Mouse (Mus musculus): ENCODE data around the gene Vwa5b1.

Vwa5b1 gene

DNA sequence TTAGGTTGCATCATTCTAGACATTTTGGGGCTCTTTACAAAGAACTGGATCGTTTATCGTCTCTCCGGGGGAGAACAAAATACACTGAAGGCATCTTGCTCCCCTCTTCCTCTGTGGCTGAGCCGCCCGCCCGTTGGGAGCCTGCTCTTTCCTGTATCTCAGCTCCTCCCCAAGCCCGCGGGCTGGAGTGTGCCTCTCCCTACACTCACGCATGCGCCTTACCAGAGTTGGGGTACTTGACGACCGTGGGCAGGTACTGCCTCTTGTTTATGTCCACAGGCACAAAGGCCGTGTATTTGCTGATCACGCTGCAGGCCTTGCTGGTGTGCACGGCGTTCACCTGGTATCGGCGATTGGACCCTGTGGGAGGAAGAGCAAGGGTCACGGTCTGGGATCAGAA is 57.3 kb downstream of the Vwa5b1 start:
- in situ Hi-C loops (cut with MboI, MseI): no loop called here

DNA sequence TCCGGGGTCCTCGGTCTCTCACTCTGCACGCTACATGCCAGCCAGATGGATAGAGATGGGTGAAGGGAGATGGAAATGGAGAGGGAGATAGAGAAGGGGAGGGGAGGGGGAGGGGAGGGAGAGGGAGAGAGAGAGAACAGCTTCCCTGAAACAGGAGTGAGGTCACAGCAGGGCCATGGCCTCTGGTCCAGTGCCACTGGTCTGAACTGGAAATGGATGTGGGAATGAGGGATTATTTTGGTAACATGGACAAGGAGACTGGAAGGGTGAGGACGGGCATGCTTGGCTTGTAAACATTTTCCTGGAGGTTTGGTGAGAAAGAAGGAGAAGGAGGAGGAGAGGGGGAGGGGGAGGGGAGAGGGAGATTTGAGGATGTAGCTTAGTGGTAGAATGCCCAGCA is 59.0 kb downstream of the Vwa5b1 start:
- in situ Hi-C loops (cut with MboI, MseI): no loop called here

DNA sequence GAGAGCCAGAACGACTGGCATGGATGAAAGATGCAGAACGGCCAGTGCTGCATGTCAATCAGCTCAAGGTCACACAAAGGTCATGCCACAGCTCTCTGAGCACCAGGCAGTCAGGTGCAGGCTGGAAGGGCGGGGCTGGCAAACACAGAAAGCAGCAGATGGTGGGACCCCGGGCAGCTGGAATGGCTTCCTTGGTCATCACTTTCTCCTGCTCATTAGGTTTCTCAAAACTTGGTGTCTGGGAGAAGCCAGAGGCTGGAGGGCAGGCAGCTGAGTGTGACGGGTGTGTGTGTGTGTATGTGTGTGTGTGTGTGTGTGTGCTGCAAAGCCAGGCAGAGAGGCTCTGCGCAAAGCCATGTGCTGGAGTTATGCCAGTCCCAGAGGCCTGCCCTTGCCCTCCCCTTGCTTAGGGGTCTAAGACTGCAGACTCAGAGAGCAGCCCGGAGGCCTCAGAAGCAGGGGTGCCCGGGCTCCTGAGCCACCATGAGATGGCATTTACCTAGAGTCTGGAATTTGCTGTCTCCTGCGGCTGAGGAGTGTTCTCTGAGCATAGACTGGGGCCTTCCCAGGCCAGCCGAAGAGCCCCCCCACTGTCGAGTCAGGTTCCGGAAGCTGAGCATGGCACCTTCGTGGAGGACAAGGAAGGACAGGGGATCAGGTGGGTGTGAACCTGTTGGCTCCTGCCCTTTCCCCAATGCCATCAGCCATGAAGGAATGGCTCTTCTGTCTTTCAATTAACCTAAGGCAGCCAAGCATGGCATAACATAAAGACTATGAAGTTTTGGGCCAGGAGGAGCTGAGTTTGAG is 60.7 kb downstream of the Vwa5b1 start:
- in situ Hi-C loops (cut with MboI, MseI): no loop called here

DNA sequence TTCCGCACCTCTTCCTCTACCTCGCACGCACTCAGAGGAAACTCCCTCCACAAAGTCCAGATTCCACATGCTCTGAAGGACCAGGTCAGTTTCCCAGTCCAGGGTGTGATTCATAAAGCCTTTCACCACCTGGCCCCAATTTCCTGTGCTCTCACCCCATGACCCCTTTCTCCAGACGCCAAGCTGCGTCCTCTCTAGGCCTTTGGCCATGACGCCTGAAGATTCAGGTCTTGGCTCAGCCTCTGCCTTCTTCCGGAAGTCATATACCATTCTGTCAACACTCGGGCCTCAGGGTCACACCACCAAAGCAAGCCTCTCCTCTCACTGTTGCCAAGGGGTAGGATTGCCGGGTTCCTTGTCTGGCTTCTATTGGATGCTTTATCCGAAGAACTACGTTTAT is 65.8 kb downstream of the Vwa5b1 start:
- in situ Hi-C loops (cut with MboI, MseI): no loop called here

DNA sequence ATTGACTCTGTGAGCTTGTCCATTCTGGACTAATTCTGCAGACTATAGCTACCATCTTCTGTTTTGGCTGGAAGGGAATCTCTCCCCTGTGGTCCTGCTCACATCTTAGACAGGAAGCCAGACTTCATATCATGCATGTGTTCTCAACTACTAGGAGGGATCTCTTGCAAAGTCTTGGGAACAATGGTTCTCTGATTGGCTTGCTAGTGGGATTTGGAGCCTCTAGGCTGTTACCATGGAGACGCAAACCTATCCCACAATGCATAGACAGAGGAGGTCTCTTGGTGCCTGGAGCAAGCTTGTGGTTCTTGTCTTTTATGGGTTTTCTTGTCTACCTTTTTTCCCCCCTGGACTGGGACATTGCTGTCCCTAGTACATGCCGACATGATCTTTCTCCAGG is 67.4 kb downstream of the Vwa5b1 start:
- in situ Hi-C loops (cut with MboI, MseI): no loop called here

DNA sequence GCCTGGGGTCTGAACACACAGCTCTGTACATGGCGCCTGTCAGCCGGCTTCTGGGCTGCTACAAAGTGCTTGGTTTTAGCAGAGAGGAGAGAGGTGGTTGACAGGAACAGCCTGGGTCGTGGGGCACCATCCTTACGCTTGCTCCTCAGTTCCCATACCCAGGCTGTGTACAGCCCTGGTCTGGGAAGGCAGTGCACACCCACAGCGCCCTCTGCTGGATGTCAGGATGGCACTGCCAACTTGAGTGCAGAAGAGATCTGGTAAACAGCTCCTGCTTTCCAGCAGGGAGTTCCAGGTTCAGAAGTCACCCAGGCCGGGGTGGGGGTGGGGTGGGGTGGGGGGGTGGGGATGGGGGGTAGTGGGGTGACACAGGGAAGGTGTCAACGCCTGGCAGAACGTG is 73.7 kb downstream of the Vwa5b1 start:
- in situ Hi-C loops (cut with MboI, MseI): loop anchor here in 1 of 2 experiments (5.0 kb wide), 1 partner anchor 115 kb away; no protein-coding TSS in a partner anchor

DNA sequence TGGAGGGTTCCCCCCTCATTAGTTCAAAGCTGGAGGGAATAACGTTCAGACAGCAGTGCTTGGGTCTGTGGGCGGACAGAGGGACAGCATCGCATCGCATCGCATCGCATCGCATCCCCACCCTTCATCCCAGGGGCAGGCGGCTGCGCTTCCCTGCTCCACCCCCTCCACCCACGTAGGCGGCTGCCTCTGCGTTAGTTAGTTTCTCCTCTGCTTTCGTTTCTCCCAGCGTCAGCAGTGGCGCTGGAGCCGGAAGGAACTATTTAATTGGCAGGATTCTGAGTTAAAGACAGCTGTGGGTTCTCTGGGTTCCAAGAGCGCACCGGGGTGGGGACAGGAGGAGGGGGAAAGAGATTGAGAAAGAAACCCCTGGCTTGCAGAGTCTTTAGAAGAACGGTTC is 80.2 kb downstream of the Vwa5b1 start:
- in situ Hi-C loops (cut with MboI, MseI): loop anchor here in 1 of 2 experiments (5.0 kb wide), 1 partner anchor 108 kb away; no protein-coding TSS in a partner anchor

DNA sequence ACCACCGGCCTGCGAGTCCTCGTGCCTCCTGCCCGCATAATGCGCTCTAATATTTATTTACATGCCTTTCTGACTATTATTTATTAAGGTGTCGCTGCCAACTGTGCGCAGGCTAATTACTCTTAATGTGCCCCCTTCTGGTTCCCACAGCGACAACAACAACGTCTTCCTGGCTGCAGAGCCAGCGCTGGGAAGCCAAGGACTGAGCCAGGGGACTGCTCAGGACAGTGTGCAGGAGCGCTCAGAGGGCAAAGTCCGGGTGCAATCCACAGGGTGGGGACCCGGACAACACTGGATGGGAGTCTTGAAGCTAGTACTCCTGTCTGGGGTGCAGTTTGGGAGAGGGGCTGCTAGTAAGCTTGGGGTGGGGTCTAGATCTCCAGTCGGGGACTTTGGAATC is 80.8 kb downstream of the Vwa5b1 start:
- in situ Hi-C loops (cut with MboI, MseI): loop anchor here in 1 of 2 experiments (5.0 kb wide), 1 partner anchor 108 kb away; no protein-coding TSS in a partner anchor

DNA sequence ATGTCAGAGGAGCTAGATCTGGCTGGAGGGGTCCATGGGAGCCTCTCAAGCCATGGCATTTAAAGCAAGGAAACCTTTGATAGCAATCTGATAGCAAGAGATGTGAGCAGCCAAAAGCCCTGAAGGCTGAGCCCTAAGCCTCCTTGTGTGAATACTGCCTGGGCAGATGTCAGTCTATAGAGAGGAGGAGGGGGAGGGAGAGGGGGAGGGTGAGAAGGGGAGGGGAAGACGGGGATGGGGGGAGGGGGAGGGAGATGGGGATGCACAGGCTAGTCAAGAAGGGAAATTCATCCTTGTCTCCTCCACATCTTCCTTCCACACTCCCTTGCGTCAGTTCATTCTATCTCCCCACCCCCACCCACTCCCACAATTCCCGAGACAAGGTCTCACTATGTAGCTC is 81.4 kb downstream of the Vwa5b1 start:
- in situ Hi-C loops (cut with MboI, MseI): no loop called here

DNA sequence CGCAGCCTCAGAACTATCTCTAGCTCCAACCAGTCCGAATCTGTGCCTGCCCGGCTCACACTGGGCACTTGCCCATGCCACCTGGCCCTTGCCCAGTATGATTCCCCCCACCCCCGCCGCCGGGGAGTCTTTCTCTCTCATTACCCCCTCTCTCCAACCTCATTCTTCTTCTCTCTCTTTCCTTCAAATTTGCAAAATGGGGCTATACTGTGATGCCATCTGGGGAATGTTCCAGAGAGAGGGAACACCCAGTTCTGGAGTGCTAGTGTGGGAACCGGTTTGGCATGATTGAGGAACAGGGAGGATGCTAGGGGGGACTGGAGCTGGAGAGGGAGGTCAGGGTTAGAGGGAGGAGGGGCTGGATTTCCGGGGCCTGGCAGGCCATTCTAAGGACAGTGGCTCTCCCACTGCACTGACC is 82.2 kb downstream of the Vwa5b1 start:
- in situ Hi-C loops (cut with MboI, MseI): no loop called here

DNA sequence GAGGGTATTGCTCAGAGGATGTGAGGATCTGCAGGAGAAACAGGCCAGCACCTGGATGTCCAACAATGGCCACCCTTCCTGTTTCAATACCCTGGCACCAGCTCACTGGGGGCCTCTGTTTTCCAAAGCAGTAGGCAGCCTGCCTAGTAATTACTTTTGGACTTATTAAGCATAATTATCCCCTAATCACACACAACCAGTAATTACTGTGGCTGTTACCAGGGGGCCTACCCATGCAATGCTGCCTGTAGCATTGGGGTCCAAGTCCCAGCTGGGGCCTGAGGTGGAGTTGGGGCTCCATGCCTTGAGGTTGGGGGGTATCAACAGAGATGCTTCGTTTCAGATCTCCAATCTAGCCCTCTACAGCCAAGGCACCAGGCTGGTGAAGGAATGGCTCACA is 82.6 kb downstream of the Vwa5b1 start:
- in situ Hi-C loops (cut with MboI, MseI): no loop called here

DNA sequence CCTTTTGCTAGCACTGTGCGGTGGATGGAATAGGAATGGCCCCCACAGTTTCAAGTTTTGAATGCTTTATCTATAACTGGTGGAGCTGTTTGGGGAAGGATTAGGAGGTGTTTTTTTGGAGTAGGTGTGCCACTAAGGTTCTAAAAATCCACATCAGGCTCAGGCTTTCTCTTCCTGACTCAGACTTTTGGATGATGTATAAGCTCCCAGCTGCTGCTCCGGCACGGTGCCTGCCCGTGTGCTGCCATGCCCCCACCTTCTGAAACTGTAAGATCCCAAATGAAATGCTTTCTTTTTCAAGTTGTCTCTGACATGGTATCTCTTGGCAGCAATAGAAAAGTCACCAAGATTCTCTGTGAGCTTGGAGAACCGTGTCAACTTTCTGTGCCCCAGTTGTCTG is 84.1 kb downstream of the Vwa5b1 start:
- in situ Hi-C loops (cut with MboI, MseI): no loop called here

DNA sequence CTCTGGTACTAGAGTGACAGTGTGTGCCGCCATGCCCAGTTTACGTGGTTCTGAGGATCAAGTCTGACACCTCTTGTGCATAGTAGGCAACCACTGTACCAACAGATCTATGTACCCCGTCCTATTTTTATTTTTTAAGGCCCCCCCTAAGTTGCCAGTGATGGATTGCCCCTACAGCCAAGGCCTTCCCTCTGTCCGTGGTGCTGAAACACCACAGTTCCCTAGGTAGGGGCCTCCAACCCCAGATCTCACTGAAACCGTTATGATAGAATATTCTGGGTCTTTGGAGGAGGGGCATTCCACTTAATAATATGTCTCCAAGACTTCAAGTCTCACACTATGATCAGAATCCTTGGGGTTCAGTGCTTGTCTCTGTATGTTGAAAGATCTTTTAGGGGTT is 85.1 kb downstream of the Vwa5b1 start:
- in situ Hi-C loops (cut with MboI, MseI): no loop called here

DNA sequence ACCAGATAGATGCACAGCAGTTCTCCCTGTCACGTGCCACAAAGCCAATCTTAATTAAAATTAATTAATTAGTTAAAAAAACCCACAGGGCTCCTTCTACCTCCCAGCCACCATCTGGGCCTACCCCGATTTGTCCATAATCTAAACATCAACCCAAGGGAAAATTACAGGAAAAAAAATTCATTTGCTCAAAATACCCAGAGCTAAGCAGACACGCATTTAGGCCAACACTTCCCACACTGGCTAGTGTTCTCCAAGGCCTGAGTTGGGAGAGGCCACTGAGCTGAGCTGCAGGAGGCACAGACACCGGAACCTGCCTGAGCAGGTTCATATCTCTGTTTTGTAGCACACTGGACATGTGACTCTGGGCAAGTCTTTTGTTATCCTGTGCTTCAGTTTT is 86.7 kb downstream of the Vwa5b1 start:
- in situ Hi-C loops (cut with MboI, MseI): no loop called here

DNA sequence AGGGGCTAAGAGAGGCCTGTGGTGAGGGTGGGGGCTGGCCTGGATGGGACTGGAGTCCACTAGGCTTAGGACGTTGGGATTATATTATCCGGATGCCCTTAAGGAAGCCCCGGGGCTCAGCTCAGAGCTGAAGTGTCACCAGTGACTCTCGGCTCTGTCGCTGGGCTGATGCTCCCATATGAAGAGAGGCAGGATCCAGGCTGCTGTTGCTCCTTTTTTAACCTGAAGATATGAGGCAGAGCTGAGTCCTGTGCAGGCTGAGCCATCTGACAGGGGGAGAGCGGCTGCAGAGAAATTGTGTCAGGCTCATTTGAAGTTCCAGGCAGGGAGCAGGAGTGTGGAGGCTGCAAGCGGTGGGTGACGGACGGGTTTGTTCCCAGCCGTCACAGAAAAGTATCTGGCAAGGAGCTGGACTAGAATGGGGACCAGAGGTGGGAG is 87.5 kb downstream of the Vwa5b1 start:
- in situ Hi-C loops (cut with MboI, MseI): no loop called here

DNA sequence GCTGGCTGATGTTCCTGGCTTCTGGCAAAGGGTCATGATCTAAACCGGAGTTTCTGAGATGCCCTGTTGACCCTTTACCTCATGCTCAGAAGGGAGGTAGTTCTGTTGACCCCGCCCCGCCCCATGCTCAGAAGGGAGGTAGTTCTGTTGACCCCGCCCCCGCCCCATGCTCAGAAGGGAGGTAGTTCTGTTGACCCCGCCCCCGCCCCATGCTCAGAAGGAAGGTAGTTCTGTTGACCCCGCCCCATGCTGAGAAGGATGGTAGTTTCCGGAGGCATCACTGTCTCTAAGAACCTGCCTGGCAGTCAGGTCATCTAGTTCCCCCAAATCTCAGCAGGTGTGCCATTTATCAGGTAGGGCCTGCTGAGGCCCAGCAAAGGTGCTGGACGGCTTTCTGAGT is 88.1 kb downstream of the Vwa5b1 start:
- in situ Hi-C loops (cut with MboI, MseI): no loop called here

DNA sequence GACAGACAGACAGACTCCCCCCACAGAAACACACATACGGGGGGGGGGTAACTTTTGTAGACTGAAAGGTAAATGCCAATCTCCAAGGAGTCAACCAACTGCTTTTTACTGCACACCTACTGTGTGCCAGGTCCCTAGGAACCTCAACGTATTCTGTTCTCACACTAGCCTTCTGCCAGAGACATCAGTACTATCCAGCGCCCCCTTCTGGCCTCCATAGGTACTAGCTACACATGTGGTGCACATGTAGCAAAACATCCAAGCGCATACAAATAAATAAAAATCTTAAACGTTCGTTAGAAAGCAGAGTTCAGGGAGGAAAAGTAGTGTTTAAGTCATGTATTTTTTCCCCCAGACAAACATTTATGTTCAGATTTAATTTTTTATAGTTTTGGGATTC is 88.6 kb downstream of the Vwa5b1 start:
- in situ Hi-C loops (cut with MboI, MseI): no loop called here

DNA sequence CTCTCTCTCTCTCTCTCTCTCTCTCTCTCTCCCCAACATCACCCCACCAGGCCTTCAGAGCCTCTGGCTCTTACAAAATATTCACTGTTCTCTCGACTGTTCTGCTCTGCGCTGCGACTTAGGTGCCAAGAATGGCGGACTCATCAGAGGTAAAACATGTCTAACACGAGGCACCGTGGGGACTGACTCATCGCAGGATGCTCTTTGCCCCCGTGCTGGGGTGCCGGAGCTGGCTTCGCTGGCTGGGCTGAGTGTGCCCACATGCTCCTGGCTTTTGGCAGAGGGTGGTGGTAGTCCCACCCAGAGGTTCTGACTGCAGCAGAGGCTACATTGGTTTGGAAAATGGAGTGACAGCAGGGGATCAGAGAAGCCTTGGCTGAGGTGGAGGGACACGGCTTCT is 89.4 kb downstream of the Vwa5b1 start:
- in situ Hi-C loops (cut with MboI, MseI): no loop called here

DNA sequence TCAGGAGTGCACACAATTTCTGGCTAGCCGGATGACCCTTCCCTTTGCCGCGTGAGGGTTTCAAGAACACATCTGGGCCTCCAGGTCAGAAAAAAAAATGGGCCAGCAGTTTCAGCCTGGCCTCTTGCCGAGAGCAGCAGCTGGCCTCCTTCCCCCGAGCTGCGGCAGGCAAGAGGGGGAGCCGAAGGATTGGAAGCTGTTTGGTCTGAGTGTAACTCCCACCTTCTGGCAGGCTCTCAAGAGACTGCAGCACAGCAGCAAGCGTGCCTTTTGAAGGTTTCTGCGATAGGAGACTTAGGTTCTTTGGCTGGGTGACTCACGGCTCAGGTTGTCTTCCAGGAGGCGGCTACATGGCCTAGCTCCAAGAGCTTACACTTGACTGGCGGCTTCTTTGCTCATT is 92.5 kb downstream of the Vwa5b1 start:
- in situ Hi-C loops (cut with MboI, MseI): no loop called here

DNA sequence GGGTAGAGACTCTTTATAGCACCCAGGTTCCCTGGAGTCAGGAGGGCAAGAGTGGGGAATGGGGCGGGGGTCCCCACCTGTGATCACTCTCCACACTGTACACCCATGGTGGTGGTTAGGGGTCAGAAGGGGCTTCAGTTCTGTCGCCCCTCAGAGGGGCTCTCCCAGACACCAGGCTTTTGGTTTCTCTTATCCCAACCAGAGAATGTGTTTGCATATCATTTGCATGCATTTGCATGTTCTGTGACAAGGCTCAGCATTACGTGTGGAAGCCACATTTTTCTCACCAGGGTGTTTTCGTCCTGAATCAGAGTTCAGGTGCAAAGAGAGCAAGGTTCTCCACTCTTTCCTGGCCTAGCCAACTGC is 97.6 kb downstream of the Vwa5b1 start:
- in situ Hi-C loops (cut with MboI, MseI): loop anchor here in 1 of 2 experiments (10.0 kb wide), 1 partner anchor 983 kb away; no protein-coding TSS in a partner anchor

DNA sequence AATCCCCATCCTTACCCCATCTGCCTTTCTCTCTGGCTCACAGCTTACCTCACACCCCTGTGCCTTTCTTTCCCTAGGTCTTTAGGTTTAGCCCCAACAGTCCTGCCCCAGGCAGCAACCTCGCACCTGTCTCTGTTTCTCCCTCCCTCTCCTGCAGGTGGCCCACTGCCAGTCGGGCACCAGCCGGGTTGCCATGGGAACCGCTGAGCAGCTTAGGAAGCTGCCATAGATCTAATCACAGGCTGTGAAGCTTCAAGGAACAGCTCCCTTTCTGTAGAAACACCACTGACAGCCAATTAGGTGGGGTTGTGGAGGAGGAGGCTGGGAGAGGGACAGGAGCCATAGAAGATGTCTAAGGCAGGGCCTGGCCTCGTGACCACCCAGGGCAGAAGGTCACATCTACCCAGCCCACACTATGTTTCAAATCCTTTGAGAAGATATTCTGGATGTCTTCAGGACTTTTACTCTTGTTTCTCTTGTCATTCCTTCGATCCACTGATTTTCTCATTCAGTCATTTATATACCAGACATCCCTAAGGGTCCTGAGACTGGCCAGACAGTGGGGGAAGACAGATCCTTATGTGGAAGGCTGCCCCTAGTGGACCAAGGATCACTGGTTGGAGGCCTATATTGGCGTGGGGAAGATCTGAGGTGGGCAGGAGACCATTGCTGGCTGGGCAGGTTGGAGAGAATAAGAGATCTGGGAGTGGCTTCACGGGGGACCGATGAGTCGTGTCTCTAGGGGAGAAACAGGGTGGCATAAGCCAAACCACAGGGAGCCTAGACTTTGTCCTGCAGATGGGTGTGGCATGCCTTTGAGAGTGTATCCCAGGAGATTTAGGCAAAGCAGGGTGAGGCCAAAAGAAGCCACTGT is 98.2 kb downstream of the Vwa5b1 start:
- in situ Hi-C loops (cut with MboI, MseI): loop anchor here in 1 of 2 experiments (10.0 kb wide), 1 partner anchor 983 kb away; no protein-coding TSS in a partner anchor

DNA sequence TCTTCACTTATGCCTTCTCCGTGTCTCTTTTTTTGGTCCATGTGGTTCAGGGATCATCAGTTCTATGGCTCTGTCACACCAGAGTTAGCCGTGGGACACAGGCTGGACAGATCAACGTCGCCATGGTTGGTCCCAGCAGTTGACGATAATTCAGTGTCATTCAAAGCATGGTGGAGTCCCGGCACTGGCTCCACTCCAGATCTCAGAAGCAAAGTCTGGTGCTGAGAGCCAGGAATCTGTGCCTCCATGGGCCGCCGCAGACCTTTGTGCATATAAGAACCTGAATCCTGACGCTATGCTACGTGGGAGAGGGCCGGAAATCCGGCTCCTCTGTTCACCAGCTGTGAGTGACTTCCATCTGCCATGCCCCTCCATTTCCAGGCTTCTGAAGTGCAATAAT is 100.1 kb downstream of the Vwa5b1 start:
- in situ Hi-C loops (cut with MboI, MseI): loop anchor here in 1 of 2 experiments (10.0 kb wide), 1 partner anchor 981 kb away; no protein-coding TSS in a partner anchor

Measured in T-helper 17 cell (primary cell).